Mouse (Mus musculus): ENCODE measurements around the gene Tiam2. TPM values are rescaled to one million over a fixed set of nuclear protein-coding genes. Genes with fewer than 3 reads are reported as not detected.

Gene Tiam2
- total RNA-seq, 1 experiment, result 3.1 TPM

GRCm38 (mm10) chr17:3520344-3520743 lies 194.0 kb downstream of the Tiam2 start:
- Histone ChIP-seq H3K9ac (ENCODE audit: insufficient read depth, low read depth, low read length, poor library complexity, severe bottlenecking) (no peak overlapping the region), H3K36me3 (ENCODE audit: control insufficient read depth, insufficient read depth, low read length, poor library complexity, severe bottlenecking) (peaks cover 2% of the 10 kb centered on the region; the same call in 1 of the 2 replicates), H3K9me3 (ENCODE audit: control insufficient read depth, insufficient read depth, low read depth, low read length) (no peaks in the 10 kb centered on the region), H3K4me3 (ENCODE audit: insufficient read depth in 1 of 2, low read depth in 1 of 2, low read length in 2 of 2, poor library complexity in 1 of 2, severe bottlenecking in 1 of 2) (no peak overlapping the region), H3K4me1 (ENCODE audit: control insufficient read depth in 2 of 2, insufficient read depth in 2 of 2, low read length in 2 of 2, poor library complexity in 1 of 2) (peaks cover 0 to 2% of the 10 kb centered on the region in 2 experiments; a peak in 1 of 4 replicates), H3K27ac (ENCODE audit: insufficient read depth, low read depth, low read length, poor library complexity, severe bottlenecking) (no peak overlapping the region)
- no peak for TF ChIP-seq HCFC1 (IDR thresholded peaks at IDR 0.05; ENCODE audit: borderline replicate concordance, insufficient read depth, low read length)
- no peak for TF ChIP-seq ZNF384 (IDR thresholded peaks at IDR 0.05; ENCODE audit: low read depth, low read length)
- no peak for TF ChIP-seq ZC3H11A (IDR thresholded peaks at IDR 0.05; ENCODE audit: borderline replicate concordance, low read depth, low read length)
- TF ChIP-seq CHD2 (IDR thresholded peaks at IDR 0.05; ENCODE audit: low read depth, low read length), result no peak
- no peak for TF ChIP-seq MAFK (IDR thresholded peaks at IDR 0.05; ENCODE audit: insufficient read depth, low read depth, low read length)
- in situ Hi-C loops (cut with MboI; ENCODE audit: low sequenced_read_pairs in 2 of 2, unreplicated experiment in 2 of 2), result no loop called here
- no peak for DNase-seq (ENCODE audit: low read depth, low spot score)

- Histone ChIP-seq H3K4me3 (ENCODE audit: insufficient read depth in 1 of 2, low read depth in 1 of 2, low read length in 2 of 2, poor library complexity in 1 of 2, severe bottlenecking in 1 of 2) (no peak overlapping the region), H3K9ac (ENCODE audit: insufficient read depth, low read depth, low read length, poor library complexity, severe bottlenecking) (no peak overlapping the region), H3K4me1 (ENCODE audit: control insufficient read depth in 2 of 2, insufficient read depth in 2 of 2, low read length in 2 of 2, poor library complexity in 1 of 2) (peaks cover 0 to 2% of the 10 kb centered on the region in 2 experiments; a peak in 1 of 4 replicates), H3K36me3 (ENCODE audit: control insufficient read depth, insufficient read depth, low read length, poor library complexity, severe bottlenecking) (peaks cover 6% of the 10 kb centered on the region; the same call in 1 of the 2 replicates), H3K27ac (ENCODE audit: insufficient read depth, low read depth, low read length, poor library complexity, severe bottlenecking) (no peak overlapping the region), H3K9me3 (ENCODE audit: control insufficient read depth, insufficient read depth, low read depth, low read length) (no peaks in the 10 kb centered on the region)
- TF ChIP-seq ZC3H11A (IDR thresholded peaks at IDR 0.05; ENCODE audit: borderline replicate concordance, low read depth, low read length), result no peak
- TF ChIP-seq MAFK (IDR thresholded peaks at IDR 0.05; ENCODE audit: insufficient read depth, low read depth, low read length), result no peak
- no peak for TF ChIP-seq CHD2 (IDR thresholded peaks at IDR 0.05; ENCODE audit: low read depth, low read length)
- TF ChIP-seq ZNF384 (IDR thresholded peaks at IDR 0.05; ENCODE audit: low read depth, low read length), result no peak
- TF ChIP-seq HCFC1 (IDR thresholded peaks at IDR 0.05; ENCODE audit: borderline replicate concordance, insufficient read depth, low read length), result no peak
- DNase-seq (ENCODE audit: low read depth, low spot score), result no peak
- in situ Hi-C loops (cut with MboI; ENCODE audit: low sequenced_read_pairs in 2 of 2, unreplicated experiment in 2 of 2), result no loop called here
These were observed 201.6 kb downstream of the Tiam2 start for GRCm38 (mm10) chr17:3527841-3528471.

- Histone ChIP-seq H3K27ac (ENCODE audit: insufficient read depth, low read depth, low read length, poor library complexity, severe bottlenecking) (no peak overlapping the region), H3K4me3 (ENCODE audit: insufficient read depth in 1 of 2, low read depth in 1 of 2, low read length in 2 of 2, poor library complexity in 1 of 2, severe bottlenecking in 1 of 2) (no peak overlapping the region), H3K9me3 (ENCODE audit: control insufficient read depth, insufficient read depth, low read depth, low read length) (no peaks in the 10 kb centered on the region), H3K9ac (ENCODE audit: insufficient read depth, low read depth, low read length, poor library complexity, severe bottlenecking) (no peak overlapping the region), H3K36me3 (ENCODE audit: control insufficient read depth, insufficient read depth, low read length, poor library complexity, severe bottlenecking) (peaks cover 6% of the 10 kb centered on the region; the same call in 1 of the 2 replicates), H3K4me1 (ENCODE audit: control insufficient read depth in 2 of 2, insufficient read depth in 2 of 2, low read length in 2 of 2, poor library complexity in 1 of 2) (peaks cover 0 to 2% of the 10 kb centered on the region in 2 experiments; a peak in 1 of 4 replicates)
- in situ Hi-C loops (cut with MboI; ENCODE audit: low sequenced_read_pairs in 2 of 2, unreplicated experiment in 2 of 2), result no loop called here
- TF ChIP-seq ZNF384 (IDR thresholded peaks at IDR 0.05; ENCODE audit: low read depth, low read length) (no peak), CHD2 (IDR thresholded peaks at IDR 0.05; ENCODE audit: low read depth, low read length) (no peak), ZC3H11A (IDR thresholded peaks at IDR 0.05; ENCODE audit: borderline replicate concordance, low read depth, low read length) (no peak), MAFK (IDR thresholded peaks at IDR 0.05; ENCODE audit: insufficient read depth, low read depth, low read length) (no peak)
- no peak for DNase-seq (ENCODE audit: low read depth, low spot score)
These were observed 203.2 kb downstream of the Tiam2 start for GRCm38 (mm10) chr17:3529523-3529922.

- H3K4me1 ChIP-seq (ENCODE audit: control insufficient read depth in 2 of 2, insufficient read depth in 2 of 2, low read length in 2 of 2, poor library complexity in 1 of 2), result peaks cover 0 to 2% of the 10 kb centered on the region in 2 experiments; a peak in 1 of 4 replicates
- no peak overlapping the region for H3K9ac ChIP-seq (ENCODE audit: insufficient read depth, low read depth, low read length, poor library complexity, severe bottlenecking)
- in situ Hi-C loops (cut with MboI; ENCODE audit: low sequenced_read_pairs in 2 of 2, unreplicated experiment in 2 of 2), result no loop called here
- no peak overlapping the region for H3K4me3 ChIP-seq (ENCODE audit: insufficient read depth in 1 of 2, low read depth in 1 of 2, low read length in 2 of 2, poor library complexity in 1 of 2, severe bottlenecking in 1 of 2)
- no peak overlapping the region for H3K27ac ChIP-seq (ENCODE audit: insufficient read depth, low read depth, low read length, poor library complexity, severe bottlenecking)
- peaks cover 7% of the 10 kb centered on the region; the same call in 1 of the 2 replicates for H3K36me3 ChIP-seq (ENCODE audit: control insufficient read depth, insufficient read depth, low read length, poor library complexity, severe bottlenecking)
- H3K9me3 ChIP-seq (ENCODE audit: control insufficient read depth, insufficient read depth, low read depth, low read length), result no peaks in the 10 kb centered on the region
- no peak for TF ChIP-seq MAFK (IDR thresholded peaks at IDR 0.05; ENCODE audit: insufficient read depth, low read depth, low read length)
- DNase-seq (ENCODE audit: low read depth, low spot score), result peak; percentile 36
These were observed 204.2 kb downstream of the Tiam2 start for GRCm38 (mm10) chr17:3530549-3530948.

- H3K27ac ChIP-seq (ENCODE audit: insufficient read depth, low read depth, low read length, poor library complexity, severe bottlenecking), result no peak overlapping the region
- H3K9me3 ChIP-seq (ENCODE audit: control insufficient read depth, insufficient read depth, low read depth, low read length), result no peaks in the 10 kb centered on the region
- peaks cover 8% of the 10 kb centered on the region for H3K36me3 ChIP-seq (ENCODE audit: control insufficient read depth, insufficient read depth, low read length, poor library complexity, severe bottlenecking)
- in situ Hi-C loops (cut with MboI; ENCODE audit: low sequenced_read_pairs in 2 of 2, unreplicated experiment in 2 of 2), result no loop called here
- no peak overlapping the region for H3K9ac ChIP-seq (ENCODE audit: insufficient read depth, low read depth, low read length, poor library complexity, severe bottlenecking)
- no peak for DNase-seq (ENCODE audit: low read depth, low spot score)
- H3K4me3 ChIP-seq (ENCODE audit: insufficient read depth in 1 of 2, low read depth in 1 of 2, low read length in 2 of 2, poor library complexity in 1 of 2, severe bottlenecking in 1 of 2), result no peak overlapping the region
- TF ChIP-seq ZNF384 (IDR thresholded peaks at IDR 0.05; ENCODE audit: low read depth, low read length) (no peak), ZC3H11A (IDR thresholded peaks at IDR 0.05; ENCODE audit: borderline replicate concordance, low read depth, low read length) (no peak), HCFC1 (IDR thresholded peaks at IDR 0.05; ENCODE audit: borderline replicate concordance, insufficient read depth, low read length) (no peak), MAFK (IDR thresholded peaks at IDR 0.05; ENCODE audit: insufficient read depth, low read depth, low read length) (no peak), CHD2 (IDR thresholded peaks at IDR 0.05; ENCODE audit: low read depth, low read length) (no peak)
- H3K4me1 ChIP-seq (ENCODE audit: control insufficient read depth in 2 of 2, insufficient read depth in 2 of 2, low read length in 2 of 2, poor library complexity in 1 of 2), result peaks cover 0 to 2% of the 10 kb centered on the region in 2 experiments; a peak in 1 of 4 replicates
These were observed 205.3 kb downstream of the Tiam2 start for GRCm38 (mm10) chr17:3531641-3532040.

Measured in ES-E14 (cell line).